Mouse (Mus musculus): ENCODE data around the gene Fam229a. TPM values are rescaled to one million over a fixed set of nuclear protein-coding genes. Genes with fewer than 3 reads are reported as not detected.

Fam229a gene
- polyA plus RNA-seq, 1 experiment from 2014 or later = 0.87 TPM

DNA sequence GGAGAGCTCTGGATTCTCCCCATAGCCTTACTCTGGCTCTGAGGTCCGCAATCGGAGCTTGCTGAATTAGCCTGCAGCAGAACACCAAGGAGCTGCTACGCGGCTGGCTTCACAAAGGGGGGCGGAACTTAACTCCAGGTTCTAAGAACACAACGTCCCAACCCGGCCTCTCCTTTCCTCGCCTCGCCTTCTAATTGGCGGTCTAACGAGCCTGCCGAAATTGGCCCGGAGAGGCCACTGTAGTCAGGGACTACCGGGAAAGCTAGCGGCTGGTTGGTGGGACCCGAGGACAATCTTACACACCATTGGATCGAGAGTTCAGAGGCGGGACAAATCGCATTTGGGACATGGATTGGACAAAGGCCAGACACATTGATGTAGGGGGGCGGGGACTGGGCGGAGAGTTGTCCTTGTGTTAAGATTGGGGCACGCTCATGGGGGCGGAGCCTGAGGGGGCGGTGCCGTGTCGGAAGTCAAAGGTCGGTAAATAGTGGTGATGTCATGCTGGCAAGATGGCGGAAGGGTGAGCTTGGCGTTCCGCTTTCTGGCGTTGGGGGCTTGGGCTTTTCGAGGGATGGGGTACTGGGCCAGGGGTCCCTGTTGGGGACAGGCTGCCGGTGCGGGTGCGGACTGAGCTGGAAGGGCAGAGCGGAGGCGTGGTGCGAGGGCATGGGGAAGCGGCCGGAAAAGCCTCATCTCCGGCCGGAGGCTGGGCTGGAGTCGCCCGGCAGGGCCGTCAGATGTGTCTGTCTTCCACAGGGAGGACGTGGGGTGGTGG lies 29.6 kb upstream of the Fam229a start, which contains the start of gene Bsdc1:
Gene Bsdc1 (plus strand): TSS at position 399 of the 778 bp plus-strand sequence.
- Histone ChIP-seq H3K27me3 (no peaks in the 10 kb centered on the region), H3K4me2 (peak within 1 kb of the TSS; percentile 82), H3K4me1 (replicated peaks) (peaks cover 17% of the 10 kb centered on the region), H3K36me3 (peaks cover 18% of the 10 kb centered on the region), H3K9me3 (no peaks in the 10 kb centered on the region), H3K27ac (replicated peaks) (peak within 1 kb of the TSS; percentile 85), H3K9ac (peak within 1 kb of the TSS; percentile 81), H3K4me3 (peak within 1 kb of the TSS; percentile 90)
- under 1% methylated on average over 46 of the region's 46 CpGs for WGBS
- ATAC-seq (ENCODE audit: low FRiP score, low read depth) = peak; percentile 99

DNA sequence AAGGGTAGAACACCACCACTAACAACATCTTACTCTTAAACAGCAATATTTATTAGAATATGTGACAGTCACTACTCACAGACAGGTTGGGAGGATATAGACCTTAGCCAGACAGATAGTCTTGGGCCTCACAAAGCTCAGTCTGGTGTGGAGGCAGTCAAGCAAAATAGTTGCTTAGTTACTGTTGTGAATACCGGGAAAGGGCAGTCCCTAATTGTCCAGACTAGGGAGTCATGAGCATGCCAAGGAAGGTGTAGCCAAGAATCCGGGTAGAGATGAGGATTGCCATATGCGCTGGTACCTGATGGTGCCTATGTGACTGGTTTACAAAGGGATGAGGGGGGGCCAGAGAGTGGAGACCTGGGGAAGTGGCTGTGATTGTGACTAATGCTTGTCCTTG lies 28.9 kb upstream of the Fam229a start:
- H3K4me3 ChIP-seq = peak overlapping the region; percentile 90
- ATAC-seq (ENCODE audit: low FRiP score, low read depth) = no peak
- H3K27me3 ChIP-seq = no peaks in the 10 kb centered on the region
- H3K9me3 ChIP-seq = no peaks in the 10 kb centered on the region
- peaks cover 17% of the 10 kb centered on the region for H3K4me1 ChIP-seq (replicated peaks)
- peak overlapping the region; percentile 85 for H3K27ac ChIP-seq (replicated peaks)
- peak overlapping the region; percentile 81 for H3K9ac ChIP-seq
- H3K4me2 ChIP-seq = peak overlapping the region; percentile 82
- WGBS = 42% methylated on average over 3 of the region's 3 CpGs
- peaks cover 24% of the 10 kb centered on the region for H3K36me3 ChIP-seq

- no peaks in the 10 kb centered on the region for H3K9me3 ChIP-seq
- 90% methylated on average over 24 of the region's 24 CpGs for WGBS
- H3K27ac ChIP-seq (replicated peaks) = no peak overlapping the region
- H3K27me3 ChIP-seq = no peaks in the 10 kb centered on the region
- H3K4me1 ChIP-seq (replicated peaks) = peaks cover 17% of the 10 kb centered on the region
- H3K4me3 ChIP-seq = no peak overlapping the region
- H3K4me2 ChIP-seq = 0 out of 2 replicates have a peak overlapping the region, but pooled peaks have one; percentile 82
- no peak for ATAC-seq (ENCODE audit: low FRiP score, low read depth)
- H3K9ac ChIP-seq = no peak overlapping the region
- peaks cover 37% of the 10 kb centered on the region for H3K36me3 ChIP-seq
Observed at GRCm38 (mm10) chr4:129463097-129464059, 27.6 kb upstream of the Fam229a start.

DNA sequence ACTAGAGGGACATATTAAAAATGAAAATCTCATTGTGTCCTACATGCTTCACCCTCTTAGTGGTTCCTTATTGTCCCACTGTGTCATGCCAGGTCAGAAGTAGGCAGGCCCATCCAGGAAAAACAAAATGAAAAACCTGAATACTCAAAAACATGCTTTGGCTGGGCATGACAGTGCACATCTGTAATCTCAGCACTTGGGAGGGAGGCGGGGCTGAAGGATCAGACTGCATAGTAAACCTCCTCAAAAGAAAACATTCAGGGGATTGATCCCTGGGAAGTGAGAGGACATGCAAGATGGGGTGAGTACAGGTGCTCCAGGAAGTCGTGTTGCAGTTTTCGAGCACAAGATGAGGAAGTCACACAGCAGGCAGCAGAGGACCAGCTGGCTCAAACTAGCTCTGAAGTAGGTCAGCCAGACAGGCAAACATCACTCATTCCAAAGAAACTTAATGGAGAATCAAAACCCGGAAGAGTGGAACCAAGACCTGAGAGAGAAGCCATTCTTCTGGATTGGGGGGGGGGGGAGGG lies 26.6 kb upstream of the Fam229a start:
- Histone ChIP-seq H3K27me3 (no peaks in the 10 kb centered on the region), H3K27ac (replicated peaks) (no peak overlapping the region), H3K9me3 (no peaks in the 10 kb centered on the region), H3K4me1 (replicated peaks) (peaks cover 17% of the 10 kb centered on the region), H3K4me2 (no peak overlapping the region), H3K36me3 (peaks cover 45% of the 10 kb centered on the region), H3K9ac (no peak overlapping the region), H3K4me3 (no peak overlapping the region)
- no peak for ATAC-seq (ENCODE audit: low FRiP score, low read depth)
- WGBS = 84% methylated on average over 4 of the region's 4 CpGs

DNA sequence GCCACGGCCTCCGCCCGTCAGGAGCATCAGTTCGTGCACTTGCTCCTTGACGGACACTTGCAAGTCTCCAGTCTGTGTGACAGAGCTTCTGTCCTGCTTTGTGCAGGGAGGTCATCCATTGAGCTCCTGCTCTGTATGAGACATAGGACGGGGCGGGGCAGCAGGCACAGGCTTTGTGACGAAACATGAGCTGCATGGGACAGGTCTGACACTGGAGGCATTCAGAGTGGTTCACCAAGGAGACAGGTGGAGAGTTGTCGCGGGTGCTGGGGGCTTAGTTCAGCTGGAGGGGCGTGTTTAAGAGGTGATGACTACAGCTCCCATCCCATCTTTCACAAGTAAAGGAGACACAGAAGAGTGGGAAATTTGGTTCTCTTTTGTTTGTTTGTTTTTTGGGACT lies 14.9 kb upstream of the Fam229a start:
- ATAC-seq (ENCODE audit: low FRiP score, low read depth) = no peak
- H3K4me3 ChIP-seq = no peak overlapping the region
- no peaks in the 10 kb centered on the region for H3K27me3 ChIP-seq
- 85% methylated on average over 11 of the region's 11 CpGs for WGBS
- no peak overlapping the region for H3K9ac ChIP-seq
- H3K9me3 ChIP-seq = no peaks in the 10 kb centered on the region
- no peaks in the 10 kb centered on the region for H3K4me1 ChIP-seq (replicated peaks)
- H3K36me3 ChIP-seq = peaks cover 70% of the 10 kb centered on the region
- no peak overlapping the region for H3K4me2 ChIP-seq
- no peak overlapping the region for H3K27ac ChIP-seq (replicated peaks)

- 97% methylated on average over 3 of the region's 3 CpGs for WGBS
- ATAC-seq (ENCODE audit: low FRiP score, low read depth) = no peak
Observed at GRCm38 (mm10) chr4:129479863-129480262, 11.1 kb upstream of the Fam229a start.

DNA sequence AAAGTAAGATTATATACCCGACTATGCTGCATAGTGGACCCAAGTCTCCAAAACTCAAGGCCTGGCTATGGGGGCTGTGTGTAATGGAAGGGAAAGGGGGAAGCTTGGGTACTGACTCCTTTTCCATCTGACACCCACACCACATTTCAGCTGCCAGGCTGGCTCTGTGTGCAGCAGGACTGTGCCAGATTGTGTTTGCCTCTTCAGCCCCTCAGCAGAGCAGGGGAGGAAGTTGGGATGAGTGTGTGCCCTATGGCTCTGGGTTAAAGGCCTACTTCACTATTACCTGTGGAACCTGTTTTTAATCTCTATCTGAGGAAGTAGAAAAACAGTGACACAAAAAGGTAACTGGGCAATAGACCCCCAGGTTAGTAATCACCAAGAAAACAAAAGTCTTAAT lies 9.9 kb upstream of the Fam229a start:
- no peaks in the 10 kb centered on the region for H3K4me1 ChIP-seq (replicated peaks)
- no peaks in the 10 kb centered on the region for H3K27me3 ChIP-seq
- no peak overlapping the region for H3K27ac ChIP-seq (replicated peaks)
- WGBS = 95% methylated on average over 1 of the region's 1 CpGs
- H3K4me3 ChIP-seq = no peak overlapping the region
- ATAC-seq (ENCODE audit: low FRiP score, low read depth) = no peak
- no peak overlapping the region for H3K4me2 ChIP-seq
- H3K9ac ChIP-seq = no peak overlapping the region
- peaks cover 74% of the 10 kb centered on the region for H3K36me3 ChIP-seq
- H3K9me3 ChIP-seq = no peaks in the 10 kb centered on the region

More at GRCm38 (mm10) chr4:129479863-129480262, 11.1 kb upstream of the Fam229a start:
- no peak overlapping the region for H3K4me3 ChIP-seq
- peaks cover 73% of the 10 kb centered on the region for H3K36me3 ChIP-seq
- no peak overlapping the region for H3K9ac ChIP-seq
- no peaks in the 10 kb centered on the region for H3K4me1 ChIP-seq (replicated peaks)
- no peak overlapping the region for H3K4me2 ChIP-seq
- H3K27me3 ChIP-seq = no peaks in the 10 kb centered on the region
- H3K27ac ChIP-seq (replicated peaks) = no peak overlapping the region
- H3K9me3 ChIP-seq = no peaks in the 10 kb centered on the region

DNA sequence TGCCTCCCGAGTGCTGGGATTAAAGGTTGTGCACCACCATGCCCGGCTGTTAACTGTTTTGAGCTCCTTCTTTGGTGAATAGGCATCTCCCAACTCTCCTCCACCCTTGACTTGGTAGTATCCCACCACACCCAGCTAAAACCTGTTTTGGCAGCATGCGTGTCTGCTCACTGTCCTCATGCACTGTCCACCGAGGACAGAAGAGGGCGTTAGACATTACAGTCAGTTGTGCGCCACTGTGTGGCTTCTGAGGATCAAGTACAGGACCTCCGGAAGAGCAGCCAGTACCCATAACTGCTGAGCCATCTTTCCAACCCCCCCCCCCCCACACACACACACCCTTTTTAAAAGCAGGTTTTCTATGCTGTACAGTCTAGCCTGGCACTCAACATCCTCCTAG lies 3.7 kb downstream of the Fam229a start:
- WGBS = 74% methylated on average over 7 of the region's 7 CpGs
- Histone ChIP-seq H3K27ac (replicated peaks) (no peak overlapping the region), H3K9ac (no peak overlapping the region), H3K4me2 (no peak overlapping the region), H3K36me3 (no peaks in the 10 kb centered on the region), H3K4me3 (no peak overlapping the region), H3K27me3 (peaks cover 4% of the 10 kb centered on the region; the same call in 1 of the 2 replicates), H3K9me3 (no peaks in the 10 kb centered on the region), H3K4me1 (replicated peaks) (peaks cover 30% of the 10 kb centered on the region)
- no peak for ATAC-seq (ENCODE audit: low FRiP score, low read depth)

- H3K4me1 ChIP-seq (replicated peaks) = peaks cover 37% of the 10 kb centered on the region
- H3K36me3 ChIP-seq = no peaks in the 10 kb centered on the region
- H3K27ac ChIP-seq (replicated peaks) = peak overlapping the region; percentile 80
- H3K9ac ChIP-seq = peak overlapping the region; percentile 29; the same call in 1 of the 2 replicates
- H3K27me3 ChIP-seq = peaks cover 4% of the 10 kb centered on the region; the same call in 1 of the 2 replicates
- ATAC-seq (ENCODE audit: low FRiP score, low read depth) = peak; percentile 61
- H3K9me3 ChIP-seq = no peaks in the 10 kb centered on the region
- WGBS = 12% methylated on average over 16 of the region's 16 CpGs
- peak overlapping the region; percentile 44 for H3K4me2 ChIP-seq
- H3K4me3 ChIP-seq = peak overlapping the region; percentile 18
Observed at GRCm38 (mm10) chr4:129495672-129496562, 4.9 kb downstream of the Fam229a start.

- Histone ChIP-seq H3K27me3 (peaks cover 4% of the 10 kb centered on the region; the same call in 1 of the 2 replicates), H3K36me3 (no peaks in the 10 kb centered on the region), H3K9me3 (no peaks in the 10 kb centered on the region), H3K27ac (replicated peaks) (peak overlapping the region; percentile 80), H3K4me2 (peak overlapping the region; percentile 44), H3K9ac (peak overlapping the region; percentile 29; the same call in 1 of the 2 replicates), H3K4me1 (replicated peaks) (peaks cover 36% of the 10 kb centered on the region), H3K4me3 (peak overlapping the region; percentile 18; the same call in 1 of the 2 replicates)
- no peak for ATAC-seq (ENCODE audit: low FRiP score, low read depth)
- 26% methylated on average over 6 of the region's 6 CpGs for WGBS
Observed at GRCm38 (mm10) chr4:129496631-129497030, 5.6 kb downstream of the Fam229a start.

DNA sequence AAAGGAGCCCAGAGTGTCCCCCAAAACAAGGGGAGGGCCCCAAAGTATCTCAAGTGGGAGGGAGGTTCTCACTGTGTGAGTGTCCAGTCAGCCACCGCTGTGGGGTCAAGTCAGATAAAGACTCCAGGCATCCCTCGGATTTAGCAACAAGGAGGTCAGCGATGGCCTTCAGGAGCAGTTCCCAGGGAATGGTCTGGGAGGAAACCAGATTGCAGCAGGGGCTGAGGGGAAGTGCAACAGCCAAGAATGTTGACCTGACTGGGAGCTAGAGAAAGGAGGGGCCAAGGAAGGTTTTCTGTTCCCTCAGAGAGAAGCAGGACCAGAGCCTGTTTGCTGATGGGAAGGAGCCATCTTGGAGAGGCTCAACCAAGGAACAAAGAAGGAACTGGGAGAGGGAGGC lies 8.0 kb downstream of the Fam229a start:
- 74% methylated on average over 3 of the region's 3 CpGs for WGBS
- H3K4me3 ChIP-seq = no peak overlapping the region

More for the DNA sequence above, 8.0 kb downstream of the Fam229a start:
- Histone ChIP-seq H3K36me3 (no peaks in the 10 kb centered on the region), H3K27ac (replicated peaks) (no peak overlapping the region), H3K27me3 (no peaks in the 10 kb centered on the region), H3K9ac (no peak overlapping the region), H3K4me1 (replicated peaks) (peaks cover 31% of the 10 kb centered on the region), H3K4me2 (no peak overlapping the region), H3K9me3 (no peaks in the 10 kb centered on the region)
- ATAC-seq (ENCODE audit: low FRiP score, low read depth) = no peak

Measured in hindbrain, embryonic 15.5 days (tissue).